Mouse (Mus musculus) myocyte (in vitro differentiated cells): ENCODE data around the gene Arhgap10.

Experiments used
- E2F4 ChIP-seq: IDR thresholded peaks from one replicate; pipeline ENCODE4 v1.6.1; 2011; ENCODE audit warnings: mild to moderate bottlenecking, control low read depth, moderate library complexity; ENCODE audit not compliant: insufficient read depth
- MYOD1 ChIP-seq, 3 experiments: IDR thresholded peaks; one replicate each; pipeline ENCODE4 v1.6.1; 2011; ENCODE audit warnings: control low read depth in 2 of 3, low read depth in 2 of 3, mild to moderate bottlenecking in 2 of 3, moderate library complexity in 1 of 3; ENCODE audit not compliant: insufficient read length in 2 of 3, control insufficient read depth in 1 of 3
- MYOG ChIP-seq, 3 experiments: IDR thresholded peaks; one replicate each; pipeline ENCODE4 v1.6.1; 2011; ENCODE audit warnings: control low read depth in 2 of 3, low read depth in 2 of 3, mild to moderate bottlenecking in 2 of 3; ENCODE audit not compliant: insufficient read length in 2 of 3, control insufficient read depth in 1 of 3, insufficient read depth in 1 of 3
- POLR2A ChIP-seq: IDR thresholded peaks from one replicate; pipeline ENCODE4 v1.6.1; 2011; ENCODE audit warnings: low read depth, mild to moderate bottlenecking, control low read depth, moderate library complexity; ENCODE audit not compliant: insufficient read length
- USF1 ChIP-seq: IDR thresholded peaks from one replicate; pipeline ENCODE4 v1.6.1; 2011; ENCODE audit warnings: low read depth, mild to moderate bottlenecking, control low read depth, moderate library complexity

GRCm38 (mm10) chr8:77451466-77452382, 66.0 kb downstream of the Arhgap10 start:
- TF ChIP-seq POLR2A (no peak), USF1 (no peak), MYOG (IDR thresholded peaks at IDR 0.05; ENCODE audit: control insufficient read depth in 1 of 3, insufficient read depth in 1 of 3, insufficient read length in 2 of 3, low read depth in 2 of 3) (no peak), E2F4 (no peak), MYOD1 (IDR thresholded peaks at IDR 0.05; ENCODE audit: control insufficient read depth in 1 of 3, insufficient read length in 2 of 3, low read depth in 2 of 3) (no peak)
